Mouse (Mus musculus) CH12.LX (cell line): Measurements from ENCODE around the gene Bach2. TPM values are rescaled to one million over a fixed set of nuclear protein-coding genes. Genes with fewer than 3 reads are reported as not detected.

Source experiments
- DNase-seq: peaks from one replicate; pipeline ENCODE4 v3.0.0-alpha.2; 2013; ENCODE audit errors: extremely low read depth
- H3K27ac ChIP-seq: 2 replicates; pipeline ENCODE4 v1.5.1; 2012; ENCODE audit warnings: low read depth, mild to moderate bottlenecking, control low read depth, moderate library complexity; ENCODE audit not compliant: insufficient read depth
- H3K27me3 ChIP-seq: replicated peaks from 2 replicates; pipeline ENCODE3; 2012; ENCODE audit warnings: inconsistent platforms
- H3K36me3 ChIP-seq, 2 experiments: replicated peaks in 1 of 2; 2 replicates each; pipeline versions ENCODE3 to v1.6.1; 2012; ENCODE audit warnings: inconsistent platforms in 1 of 2, low read length in 1 of 2, mild to moderate bottlenecking in 1 of 2, mixed read lengths in 1 of 2, moderate library complexity in 1 of 2; ENCODE audit not compliant: control insufficient read depth in 1 of 2, insufficient read depth in 1 of 2
- H3K4me1 ChIP-seq, 2 experiments: 2 replicates each; pipeline ENCODE4 v1.6.1; 2012; ENCODE audit warnings: inconsistent platforms in 1 of 2, moderate library complexity in 1 of 2; ENCODE audit not compliant: insufficient read depth in 2 of 2, control insufficient read depth in 1 of 2
- H3K4me2 ChIP-seq: 2 replicates; pipeline ENCODE4 v1.6.1; 2012; ENCODE audit warnings: low read depth, mild to moderate bottlenecking, control low read depth; ENCODE audit not compliant: poor library complexity, insufficient read depth, severe bottlenecking
- H3K4me3 ChIP-seq, 3 experiments: fragments of 150-350 bp in 1 of 3; sonication (generic) in 1 of 3; replicated peaks in 1 of 3; 2 replicates each; pipeline versions ENCODE3 to v1.5.1; 2011 to 2012; ENCODE audit warnings: low read depth in 2 of 3, low read length in 2 of 3, mild to moderate bottlenecking in 2 of 3, moderate library complexity in 2 of 3, control low read depth in 1 of 3, improper control_type of control experiment in 1 of 3, inconsistent platforms in 1 of 3, mixed read lengths in 1 of 3; ENCODE audit not compliant: poor library complexity in 1 of 3
- H3K79me2 ChIP-seq: replicated peaks from 2 replicates; pipeline ENCODE4 v1.6.1; 2012; ENCODE audit warnings: mild to moderate bottlenecking, moderate library complexity; ENCODE audit not compliant: control insufficient read depth, poor library complexity, insufficient read depth, severe bottlenecking; ENCODE audit errors: extremely low read depth
- H3K9ac ChIP-seq: 2 replicates; pipeline ENCODE4 v1.6.1; 2012; ENCODE audit warnings: low read depth, mild to moderate bottlenecking, control low read depth, moderate library complexity; ENCODE audit not compliant: insufficient read depth
- H3K9me3 ChIP-seq: replicated peaks from 2 replicates; pipeline ENCODE3; 2012; ENCODE audit warnings: low read length, inconsistent platforms, mixed read lengths
- BHLHE40 ChIP-seq: IDR thresholded peaks from 2 replicates; pipeline ENCODE4 v1.6.1; 2011; ENCODE audit warnings: mild to moderate bottlenecking, low read depth, low read length, improper control_type of control experiment
- CHD1 ChIP-seq: IDR thresholded peaks from 2 replicates; pipeline ENCODE4 v1.6.1; 2012; ENCODE audit warnings: low read depth, low read length, improper control_type of control experiment, inconsistent platforms
- CHD2 ChIP-seq: IDR thresholded peaks from 2 replicates; pipeline ENCODE4 v1.6.1; 2011; ENCODE audit warnings: low read length, improper control_type of control experiment
- CTCF ChIP-seq, 2 experiments: IDR thresholded peaks in 1 of 2; conservative IDR thresholded peaks in 1 of 2; 2 replicates each; pipeline ENCODE4 v1.5.1; 2011 to 2012; ENCODE audit warnings: low read depth in 2 of 2, low read length in 2 of 2, improper control_type of control experiment in 1 of 2, inconsistent platforms in 1 of 2, mild to moderate bottlenecking in 1 of 2, moderate library complexity in 1 of 2
- ELF1 ChIP-seq: IDR thresholded peaks from 2 replicates; pipeline ENCODE4 v1.6.1; 2014; ENCODE audit warnings: low read depth, mild to moderate bottlenecking, inconsistent platforms, low read length, improper control_type of control experiment
- ETS1 ChIP-seq: conservative IDR thresholded peaks from 2 replicates; pipeline ENCODE4 v1.6.1; 2012; ENCODE audit warnings: low read depth, mild to moderate bottlenecking, inconsistent platforms, low read length, improper control_type of control experiment, moderate library complexity
- GABPA ChIP-seq: IDR thresholded peaks from 2 replicates; pipeline ENCODE4 v1.6.1; 2012; ENCODE audit warnings: low read depth, low read length, improper control_type of control experiment, inconsistent platforms; ENCODE audit not compliant: insufficient replicate concordance
- HCFC1 ChIP-seq: IDR thresholded peaks from 2 replicates; pipeline ENCODE4 v1.6.1; 2012; ENCODE audit warnings: low read depth, mild to moderate bottlenecking, inconsistent platforms, low read length, improper control_type of control experiment
- IRF4 ChIP-seq: IDR thresholded peaks from 2 replicates; pipeline ENCODE4 v1.6.1; 2014; ENCODE audit warnings: low read depth, mild to moderate bottlenecking, inconsistent platforms, low read length, improper control_type of control experiment
- KAT2A ChIP-seq: IDR thresholded peaks from 2 replicates; pipeline ENCODE4 v1.6.1; 2012; ENCODE audit warnings: low read length, improper control_type of control experiment, inconsistent platforms; ENCODE audit not compliant: insufficient replicate concordance
- MAX ChIP-seq: IDR thresholded peaks from 2 replicates; pipeline ENCODE4 v1.6.1; 2011; ENCODE audit warnings: low read length, improper control_type of control experiment
- MAZ ChIP-seq: IDR thresholded peaks from 2 replicates; pipeline ENCODE4 v1.6.1; 2012; ENCODE audit warnings: low read depth, mild to moderate bottlenecking, inconsistent platforms, low read length, improper control_type of control experiment, moderate library complexity
- MEF2A ChIP-seq: IDR thresholded peaks from 2 replicates; pipeline ENCODE4 v1.6.1; 2014; ENCODE audit warnings: low read depth, mild to moderate bottlenecking, inconsistent platforms, low read length, improper control_type of control experiment, borderline replicate concordance
- MXI1 ChIP-seq: IDR thresholded peaks from 2 replicates; pipeline ENCODE4 v1.6.1; 2011; ENCODE audit warnings: mild to moderate bottlenecking, low read depth, low read length, improper control_type of control experiment
- MYC ChIP-seq: IDR thresholded peaks from 2 replicates; pipeline ENCODE4 v1.6.1; 2011; ENCODE audit warnings: low read depth, mild to moderate bottlenecking, improper control_type of control experiment, low read length
- NRF1 ChIP-seq: IDR thresholded peaks from 2 replicates; pipeline ENCODE4 v1.6.1; 2014; ENCODE audit warnings: low read depth, mild to moderate bottlenecking, inconsistent platforms, low read length, improper control_type of control experiment, moderate library complexity
- PAX5 ChIP-seq: IDR thresholded peaks from 2 replicates; pipeline ENCODE4 v1.6.1; 2012; ENCODE audit warnings: low read length, inconsistent platforms, mixed read lengths
- POLR2A ChIP-seq: IDR thresholded peaks from 2 replicates; pipeline ENCODE4 v1.6.1; 2011; ENCODE audit warnings: low read depth, mild to moderate bottlenecking, improper control_type of control experiment, low read length
- POLR2AphosphoS2 ChIP-seq: IDR thresholded peaks from 2 replicates; pipeline ENCODE4 v1.6.1; 2011; ENCODE audit warnings: low read depth, low read length, improper control_type of control experiment
- SIN3A ChIP-seq: IDR thresholded peaks from 2 replicates; pipeline ENCODE4 v1.6.1; 2012; ENCODE audit warnings: low read length, improper control_type of control experiment, inconsistent platforms
- SMC3 ChIP-seq: IDR thresholded peaks from 2 replicates; pipeline ENCODE4 v1.6.1; 2011; ENCODE audit warnings: low read depth, low read length, improper control_type of control experiment
- TCF12 ChIP-seq: IDR thresholded peaks from 2 replicates; pipeline ENCODE4 v1.6.1; 2014; ENCODE audit warnings: low read depth, mild to moderate bottlenecking, inconsistent platforms, low read length, improper control_type of control experiment
- UBTF ChIP-seq: IDR thresholded peaks from 2 replicates; pipeline ENCODE4 v1.6.1; 2012; ENCODE audit warnings: low read depth, mild to moderate bottlenecking, inconsistent platforms, low read length, improper control_type of control experiment, moderate library complexity
- USF1 ChIP-seq: IDR thresholded peaks from 2 replicates; pipeline ENCODE4 v1.6.1; 2014; ENCODE audit warnings: low read depth, mild to moderate bottlenecking, inconsistent platforms, low read length, improper control_type of control experiment
- USF2 ChIP-seq: conservative IDR thresholded peaks from 2 replicates; pipeline ENCODE4 v1.6.1; 2011; ENCODE audit warnings: low read depth, low read length, improper control_type of control experiment
- ZC3H11A ChIP-seq: IDR thresholded peaks from 2 replicates; pipeline ENCODE4 v1.6.1; 2012; ENCODE audit warnings: low read depth, mild to moderate bottlenecking, inconsistent platforms, low read length, improper control_type of control experiment
- ZMIZ1 ChIP-seq: IDR thresholded peaks from 2 replicates; pipeline ENCODE4 v1.6.1; 2012; ENCODE audit warnings: low read depth, mild to moderate bottlenecking, inconsistent platforms, low read length, improper control_type of control experiment
- ZNF384 ChIP-seq: IDR thresholded peaks from 2 replicates; pipeline ENCODE4 v1.6.1; 2012; ENCODE audit warnings: low read depth, low read length, improper control_type of control experiment, inconsistent platforms
- dilution Hi-C: fragments of 300-500 bp; cut with MboI; formaldehyde crosslinking; loops from 2 replicates; pipeline ENCODE4 v1.14.3; 2020; ENCODE audit warnings: low sequenced_read_pairs; ENCODE audit not compliant: extremely low pct_unique_long_range_greater_than_20kb, extremely low pct_ligation_motif_present
- in situ Hi-C: fragments of 300-500 bp; cut with MboI; formaldehyde crosslinking; loops from 3 replicates; pipeline ENCODE4 v1.14.3; 2019; ENCODE audit warnings: low sequenced_read_pairs, low pct_ligation_motif_present, low pct_unique_long_range_greater_than_20kb, mixed read lengths
- polyA plus RNA-seq: library from polyadenylated mRNA; unstranded; fragments of >175 nt; gene quantifications from 2 replicates; pipeline ENCODE4 v1.2.1, GENCODE M21; 2012; ENCODE audit warnings: low read depth; ENCODE audit not compliant: insufficient read length
- total RNA-seq, 2 experiments: library from RNA; depleted of rRNA; stranded (reverse); fragments of 300-350 nt in 1 of 2; fragments of >200 nt in 1 of 2; gene quantifications; 2 replicates each; pipeline ENCODE4 v1.2.3; 2012 to 2014

The Bach2 gene
- total and polyA plus RNA-seq, 3 experiments = 0.11 TPM; not detected in 2

- no peak for DNase-seq
- TF ChIP-seq POLR2AphosphoS2 = no peak
- TF ChIP-seq USF1 = no peak
- no peak for TF ChIP-seq HCFC1
- TF ChIP-seq ZC3H11A = no peak
- no peak for TF ChIP-seq ZNF384
- no peak for TF ChIP-seq ZMIZ1
- TF ChIP-seq MAZ = no peak
- no peak for TF ChIP-seq TCF12
- TF ChIP-seq ELF1 = no peak
- no peak for TF ChIP-seq GABPA
- TF ChIP-seq MAX = no peak
- no peak for TF ChIP-seq BHLHE40
- no peak for TF ChIP-seq MXI1
- no peak for TF ChIP-seq KAT2A
- no peak for TF ChIP-seq PAX5
- TF ChIP-seq POLR2A = no peak
- TF ChIP-seq MYC = no peak
- no peak for TF ChIP-seq CHD2
- TF ChIP-seq NRF1 = no peak
- TF ChIP-seq SIN3A = no peak
- no peak overlapping the region for H3K4me3 ChIP-seq
- dilution Hi-C loops (no loop called here), in situ Hi-C loops (no loop called here)
- H3K27ac ChIP-seq = no peak overlapping the region
- no peaks in the 10 kb centered on the region for H3K9me3 ChIP-seq
- no peaks in the 10 kb centered on the region for H3K27me3 ChIP-seq
- H3K79me2 ChIP-seq = no peaks in the 10 kb centered on the region
- H3K36me3 ChIP-seq = no peaks in the 10 kb centered on the region
- no peak overlapping the region for H3K4me2 ChIP-seq
- H3K4me1 ChIP-seq = no peaks in the 10 kb centered on the region
- H3K9ac ChIP-seq = no peak overlapping the region
Measured at GRCm38 (mm10) chr4:32286405-32286804, 47.8 kb downstream of the Bach2 start.

DNA sequence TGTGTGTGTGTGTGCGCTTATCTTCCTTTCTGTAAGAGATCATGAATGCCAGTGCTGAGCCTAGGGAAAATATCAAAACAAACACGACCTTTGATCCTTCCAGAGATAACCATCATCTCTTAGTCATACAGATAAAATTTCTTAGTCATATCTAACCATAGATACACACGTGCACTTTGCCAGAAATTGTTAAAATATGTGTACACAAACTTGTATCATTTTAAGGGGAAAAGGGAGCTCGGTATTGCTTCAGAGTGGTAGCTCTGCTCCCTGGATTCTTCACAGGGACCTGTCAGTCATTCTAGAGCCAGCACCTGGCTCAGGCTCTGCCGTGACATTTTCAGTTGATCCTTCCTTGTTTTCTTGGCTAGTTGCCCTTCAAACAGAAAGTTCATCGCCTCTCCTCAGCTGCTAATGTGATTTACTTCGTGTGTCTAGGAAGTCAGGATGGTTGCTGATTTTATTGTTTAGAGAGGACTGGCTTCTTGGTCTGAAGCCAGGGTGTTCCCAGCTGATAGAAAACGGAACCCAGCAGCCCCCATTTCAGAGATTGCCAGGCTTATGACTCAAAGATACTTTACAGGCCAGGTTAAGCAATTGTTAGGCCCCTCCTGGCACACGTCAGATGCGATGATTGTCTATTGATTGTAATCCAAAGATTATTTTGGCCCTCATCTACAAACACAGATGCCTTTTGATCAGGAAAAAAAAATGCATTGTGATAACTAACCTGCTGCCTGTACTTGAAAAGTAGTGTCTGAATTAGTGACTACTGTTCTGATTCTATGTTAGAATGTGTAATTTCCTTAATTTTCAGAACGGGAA, 49.6 kb downstream of the Bach2 start:
- Histone ChIP-seq H3K36me3 (no peaks in the 10 kb centered on the region), H3K9ac (no peak overlapping the region), H3K27me3 (no peaks in the 10 kb centered on the region), H3K4me2 (no peak overlapping the region), H3K4me3 (no peak overlapping the region), H3K79me2 (no peaks in the 10 kb centered on the region), H3K4me1 (no peaks in the 10 kb centered on the region), H3K27ac (no peak overlapping the region), H3K9me3 (no peaks in the 10 kb centered on the region)
- TF ChIP-seq HCFC1 (no peak), CTCF (conservative IDR thresholded peaks at IDR 0.05 in 1 of 2, IDR thresholded peaks at IDR 0.05 in 1 of 2; ENCODE audit: low read depth in 2 of 2, low read length in 2 of 2) (no peak), MXI1 (no peak), ELF1 (no peak), ETS1 (no peak), MYC (no peak), SMC3 (no peak), ZC3H11A (no peak), CHD1 (no peak), USF2 (no peak), MEF2A (no peak), UBTF (no peak), PAX5 (no peak), MAX (no peak), IRF4 (no peak)
- no peak for DNase-seq
- in situ Hi-C loops (no loop called here), dilution Hi-C loops (no loop called here)
